Mouse (Mus musculus): ENCODE data around the gene Kctd8.

Kctd8 gene

DNA sequence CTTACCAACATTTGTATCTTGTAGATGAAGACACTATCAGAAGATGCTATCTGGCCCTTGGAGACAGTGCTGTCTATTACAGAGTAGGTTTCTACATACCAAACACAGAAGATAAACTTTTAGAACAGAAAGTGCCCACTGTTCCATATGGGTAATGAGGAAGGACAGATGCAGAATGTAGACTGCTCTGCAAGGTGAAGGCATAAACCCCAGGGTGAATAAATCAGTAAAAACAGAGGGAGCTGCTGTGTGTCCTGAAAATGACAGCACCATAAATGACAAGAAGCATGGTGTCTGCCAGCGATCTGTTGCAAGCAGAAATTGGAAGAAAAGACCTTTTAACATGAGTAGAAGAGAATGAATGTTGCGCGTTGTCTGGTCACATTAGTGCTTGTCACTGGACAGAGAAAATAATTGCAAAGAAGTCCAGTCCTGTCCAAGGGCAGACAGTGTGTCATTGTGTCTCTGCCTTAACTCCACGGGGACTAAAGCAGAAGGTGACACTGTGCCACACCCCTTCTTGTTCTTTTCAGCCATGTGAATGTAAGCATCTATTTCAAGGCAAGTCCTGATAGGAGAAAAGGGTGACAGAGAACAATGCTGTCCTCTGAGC lies 181.5 kb downstream of the Kctd8 start:
- DNase-seq (ENCODE audit: low read depth, low spot score), result no peak

DNA sequence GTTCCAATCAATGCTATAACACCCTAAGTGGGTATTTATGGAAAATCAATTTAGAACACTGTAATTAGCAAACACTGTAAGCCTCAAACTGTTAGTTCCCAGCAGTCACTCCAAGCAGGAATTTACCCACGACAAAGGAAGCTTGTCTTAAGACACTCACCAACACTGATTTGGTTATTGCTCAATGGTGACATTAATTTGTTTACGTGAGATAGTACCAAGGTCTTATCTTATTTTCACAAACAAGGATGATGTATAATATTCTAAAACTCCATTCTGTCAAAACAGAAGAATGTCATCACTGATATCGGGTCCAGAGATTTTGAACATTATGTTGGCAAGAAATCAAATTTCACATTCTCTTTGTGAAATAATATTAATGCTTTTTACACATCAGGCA lies 185.0 kb downstream of the Kctd8 start:
- no peak for DNase-seq (ENCODE audit: low read depth, low spot score)

GRCm38 (mm10) chr5:69145827-69146226 lies 195.7 kb downstream of the Kctd8 start:
- DNase-seq (ENCODE audit: low read depth, low spot score), result no peak

GRCm38 (mm10) chr5:69141082-69141481 lies 200.4 kb downstream of the Kctd8 start:
- no peak for DNase-seq (ENCODE audit: low read depth, low spot score)

GRCm38 (mm10) chr5:69108718-69109117 lies 232.8 kb downstream of the Kctd8 start:
- no peak for DNase-seq (ENCODE audit: low read depth, low spot score)

GRCm38 (mm10) chr5:69088912-69089311 lies 252.6 kb downstream of the Kctd8 start:
- no peak for DNase-seq (ENCODE audit: low read depth, low spot score)
